Mouse (Mus musculus) CH12.LX (cell line): ENCODE measurements around the gene Slc25a12. TPM values are rescaled to one million over a fixed set of nuclear protein-coding genes. Genes with fewer than 3 reads are reported as not detected.
A peak's percentile ranks its signal among the peaks of the same experiment; 100 is the strongest.

Experiments used
- DNase-seq: peaks from one replicate; pipeline ENCODE4 v3.0.0-alpha.2; 2013; ENCODE audit errors: extremely low read depth
- H3K27ac ChIP-seq: 2 replicates; pipeline ENCODE4 v1.5.1; 2012; ENCODE audit warnings: low read depth, mild to moderate bottlenecking, control low read depth, moderate library complexity; ENCODE audit not compliant: insufficient read depth
- H3K27me3 ChIP-seq: replicated peaks from 2 replicates; pipeline ENCODE3; 2012; ENCODE audit warnings: inconsistent platforms
- H3K36me3 ChIP-seq, 2 experiments: replicated peaks in 1 of 2; 2 replicates each; pipeline versions ENCODE3 to v1.6.1; 2012; ENCODE audit warnings: inconsistent platforms in 1 of 2, low read length in 1 of 2, mild to moderate bottlenecking in 1 of 2, mixed read lengths in 1 of 2, moderate library complexity in 1 of 2; ENCODE audit not compliant: control insufficient read depth in 1 of 2, insufficient read depth in 1 of 2
- H3K4me1 ChIP-seq, 2 experiments: 2 replicates each; pipeline ENCODE4 v1.6.1; 2012; ENCODE audit warnings: inconsistent platforms in 1 of 2, moderate library complexity in 1 of 2; ENCODE audit not compliant: insufficient read depth in 2 of 2, control insufficient read depth in 1 of 2
- H3K4me2 ChIP-seq: 2 replicates; pipeline ENCODE4 v1.6.1; 2012; ENCODE audit warnings: low read depth, mild to moderate bottlenecking, control low read depth; ENCODE audit not compliant: poor library complexity, insufficient read depth, severe bottlenecking
- H3K4me3 ChIP-seq, 3 experiments: fragments of 150-350 bp in 1 of 3; sonication (generic) in 1 of 3; replicated peaks in 1 of 3; 2 replicates each; pipeline versions ENCODE3 to v1.5.1; 2011 to 2012; ENCODE audit warnings: low read depth in 2 of 3, low read length in 2 of 3, mild to moderate bottlenecking in 2 of 3, moderate library complexity in 2 of 3, control low read depth in 1 of 3, improper control_type of control experiment in 1 of 3, inconsistent platforms in 1 of 3, mixed read lengths in 1 of 3; ENCODE audit not compliant: poor library complexity in 1 of 3
- H3K79me2 ChIP-seq: replicated peaks from 2 replicates; pipeline ENCODE4 v1.6.1; 2012; ENCODE audit warnings: mild to moderate bottlenecking, moderate library complexity; ENCODE audit not compliant: control insufficient read depth, poor library complexity, insufficient read depth, severe bottlenecking; ENCODE audit errors: extremely low read depth
- H3K9ac ChIP-seq: 2 replicates; pipeline ENCODE4 v1.6.1; 2012; ENCODE audit warnings: low read depth, mild to moderate bottlenecking, control low read depth, moderate library complexity; ENCODE audit not compliant: insufficient read depth
- H3K9me3 ChIP-seq: replicated peaks from 2 replicates; pipeline ENCODE3; 2012; ENCODE audit warnings: low read length, inconsistent platforms, mixed read lengths
- BHLHE40 ChIP-seq: IDR thresholded peaks from 2 replicates; pipeline ENCODE4 v1.6.1; 2011; ENCODE audit warnings: mild to moderate bottlenecking, low read depth, low read length, improper control_type of control experiment
- CHD2 ChIP-seq: IDR thresholded peaks from 2 replicates; pipeline ENCODE4 v1.6.1; 2011; ENCODE audit warnings: low read length, improper control_type of control experiment
- EP300 ChIP-seq: IDR thresholded peaks from 2 replicates; pipeline ENCODE4 v1.6.1; 2011; ENCODE audit warnings: low read length, improper control_type of control experiment
- ETS1 ChIP-seq: conservative IDR thresholded peaks from 2 replicates; pipeline ENCODE4 v1.6.1; 2012; ENCODE audit warnings: low read depth, mild to moderate bottlenecking, inconsistent platforms, low read length, improper control_type of control experiment, moderate library complexity
- GABPA ChIP-seq: IDR thresholded peaks from 2 replicates; pipeline ENCODE4 v1.6.1; 2012; ENCODE audit warnings: low read depth, low read length, improper control_type of control experiment, inconsistent platforms; ENCODE audit not compliant: insufficient replicate concordance
- JUN ChIP-seq: IDR thresholded peaks from 2 replicates; pipeline ENCODE4 v1.6.1; 2011; ENCODE audit warnings: low read depth, mild to moderate bottlenecking, low read length, improper control_type of control experiment, moderate library complexity; ENCODE audit not compliant: insufficient read depth
- MAFK ChIP-seq: IDR thresholded peaks from 2 replicates; pipeline ENCODE4 v1.6.1; 2011; ENCODE audit warnings: low read length, improper control_type of control experiment; ENCODE audit not compliant: insufficient replicate concordance
- MAX ChIP-seq: IDR thresholded peaks from 2 replicates; pipeline ENCODE4 v1.6.1; 2011; ENCODE audit warnings: low read length, improper control_type of control experiment
- MAZ ChIP-seq: IDR thresholded peaks from 2 replicates; pipeline ENCODE4 v1.6.1; 2012; ENCODE audit warnings: low read depth, mild to moderate bottlenecking, inconsistent platforms, low read length, improper control_type of control experiment, moderate library complexity
- MEF2A ChIP-seq: IDR thresholded peaks from 2 replicates; pipeline ENCODE4 v1.6.1; 2014; ENCODE audit warnings: low read depth, mild to moderate bottlenecking, inconsistent platforms, low read length, improper control_type of control experiment, borderline replicate concordance
- MYC ChIP-seq: IDR thresholded peaks from 2 replicates; pipeline ENCODE4 v1.6.1; 2011; ENCODE audit warnings: low read depth, mild to moderate bottlenecking, improper control_type of control experiment, low read length
- NRF1 ChIP-seq: IDR thresholded peaks from 2 replicates; pipeline ENCODE4 v1.6.1; 2014; ENCODE audit warnings: low read depth, mild to moderate bottlenecking, inconsistent platforms, low read length, improper control_type of control experiment, moderate library complexity
- POLR2A ChIP-seq: IDR thresholded peaks from 2 replicates; pipeline ENCODE4 v1.6.1; 2011; ENCODE audit warnings: low read depth, mild to moderate bottlenecking, improper control_type of control experiment, low read length
- TBP ChIP-seq: conservative IDR thresholded peaks from 2 replicates; pipeline ENCODE4 v1.6.1; 2011; ENCODE audit warnings: low read depth, low read length, improper control_type of control experiment
- USF1 ChIP-seq: IDR thresholded peaks from 2 replicates; pipeline ENCODE4 v1.6.1; 2014; ENCODE audit warnings: low read depth, mild to moderate bottlenecking, inconsistent platforms, low read length, improper control_type of control experiment
- USF2 ChIP-seq: conservative IDR thresholded peaks from 2 replicates; pipeline ENCODE4 v1.6.1; 2011; ENCODE audit warnings: low read depth, low read length, improper control_type of control experiment
- ZMIZ1 ChIP-seq: IDR thresholded peaks from 2 replicates; pipeline ENCODE4 v1.6.1; 2012; ENCODE audit warnings: low read depth, mild to moderate bottlenecking, inconsistent platforms, low read length, improper control_type of control experiment
- ZNF384 ChIP-seq: IDR thresholded peaks from 2 replicates; pipeline ENCODE4 v1.6.1; 2012; ENCODE audit warnings: low read depth, low read length, improper control_type of control experiment, inconsistent platforms
- dilution Hi-C: fragments of 300-500 bp; cut with MboI; formaldehyde crosslinking; loops from 2 replicates; pipeline ENCODE4 v1.14.3; 2020; ENCODE audit warnings: low sequenced_read_pairs; ENCODE audit not compliant: extremely low pct_unique_long_range_greater_than_20kb, extremely low pct_ligation_motif_present
- in situ Hi-C: fragments of 300-500 bp; cut with MboI; formaldehyde crosslinking; loops from 3 replicates; pipeline ENCODE4 v1.14.3; 2019; ENCODE audit warnings: low sequenced_read_pairs, low pct_ligation_motif_present, low pct_unique_long_range_greater_than_20kb, mixed read lengths
- polyA plus RNA-seq: library from polyadenylated mRNA; unstranded; fragments of >175 nt; gene quantifications from 2 replicates; pipeline ENCODE4 v1.2.1, GENCODE M21; 2012; ENCODE audit warnings: low read depth; ENCODE audit not compliant: insufficient read length
- total RNA-seq, 2 experiments: library from RNA; depleted of rRNA; stranded (reverse); fragments of 300-350 nt in 1 of 2; fragments of >200 nt in 1 of 2; gene quantifications; 2 replicates each; pipeline ENCODE4 v1.2.3; 2012 to 2014

Gene Slc25a12
- total and polyA plus RNA-seq, 3 experiments, result 97.1 to 211 (median 123) TPM

- Histone ChIP-seq H3K9ac (no peak overlapping the region), H3K79me2 (no peaks in the 10 kb centered on the region), H3K9me3 (peaks cover 5% of the 10 kb centered on the region), H3K27me3 (no peaks in the 10 kb centered on the region), H3K36me3 (peaks cover 63 to 88% of the 10 kb centered on the region in 2 experiments), H3K4me3 (no peak overlapping the region), H3K27ac (no peak overlapping the region), H3K4me2 (no peak overlapping the region), H3K4me1 (peaks cover 4 to 32% of the 10 kb centered on the region in 2 experiments; a peak in 2 of 4 replicates)
- DNase-seq, result no peak
- dilution Hi-C loops, result no loop called here
- TF ChIP-seq ZMIZ1 (no peak), TBP (no peak), ZNF384 (no peak), MYC (no peak), EP300 (no peak), BHLHE40 (no peak), JUN (no peak), MAZ (no peak), USF1 (no peak), GABPA (no peak)
- in situ Hi-C loops, result no loop called here
Observed at GRCm38 (mm10) chr2:71314080-71314479, 53.5 kb downstream of the Slc25a12 start.

GRCm38 (mm10) chr2:71312067-71312466 is 55.5 kb downstream of the Slc25a12 start:
- no peaks in the 10 kb centered on the region for H3K79me2 ChIP-seq
- DNase-seq, result peak; percentile 85
- H3K36me3 ChIP-seq, result peaks cover 55 to 86% of the 10 kb centered on the region in 2 experiments
- no peak overlapping the region for H3K4me3 ChIP-seq
- peak overlapping the region; percentile 53 for H3K27ac ChIP-seq
- no peaks in the 10 kb centered on the region for H3K27me3 ChIP-seq
- TF ChIP-seq USF2 (no peak), NRF1 (peak; percentile 82), MYC (no peak), POLR2A (no peak), EP300 (0 out of 2 replicates have a peak, but pooled peaks have one; percentile 28), MEF2A (no peak), ZMIZ1 (no peak), CHD2 (no peak), TBP (no peak), MAX (no peak), MAZ (no peak), MAFK (no peak), ETS1 (peak; percentile 14; the same call in 1 of the 2 replicates)
- no peak overlapping the region for H3K9ac ChIP-seq
- H3K4me2 ChIP-seq, result no peak overlapping the region
- H3K4me1 ChIP-seq, result peaks cover 3 to 49% of the 10 kb centered on the region in 2 experiments; a peak in 2 of 4 replicates
- in situ Hi-C loops (no loop called here), dilution Hi-C loops (no loop called here)
- no peaks in the 10 kb centered on the region for H3K9me3 ChIP-seq
